Mouse (Mus musculus) limb, embryonic 10.5 days (tissue): ENCODE data around the gene Cebpb. TPM values are rescaled to one million over a fixed set of nuclear protein-coding genes. Genes with fewer than 3 reads are reported as not detected.

Experiments
- DNase-seq: peaks from one replicate; pipeline ENCODE4 v3.0.0-alpha.2; 2017; ENCODE audit warnings: low spot score
- H3K27ac ChIP-seq: fragments of 300-500 bp; sonication (generic); 2 replicates; pipeline ENCODE4 v1.5.1; 2016; ENCODE audit warnings: mild to moderate bottlenecking
- H3K27me3 ChIP-seq: fragments of 300-500 bp; sonication (generic); 2 replicates; pipeline ENCODE4 v1.6.1; 2016; ENCODE audit warnings: low read depth, mild to moderate bottlenecking; ENCODE audit not compliant: poor library complexity, severe bottlenecking
- H3K36me3 ChIP-seq: fragments of 300-500 bp; sonication (generic); 2 replicates; pipeline ENCODE4 v1.6.1; 2016; ENCODE audit warnings: mild to moderate bottlenecking, moderate library complexity
- H3K4me1 ChIP-seq: fragments of 300-500 bp; sonication (generic); 2 replicates; pipeline ENCODE4 v1.6.1; 2016
- H3K4me3 ChIP-seq: fragments of 300-500 bp; sonication (generic); 2 replicates; pipeline ENCODE4 v1.5.1; 2016; ENCODE audit warnings: mild to moderate bottlenecking, moderate library complexity
- H3K9me3 ChIP-seq: fragments of 300-500 bp; sonication (generic); replicated peaks from 2 replicates; pipeline ENCODE4 v1.6.1; 2016; ENCODE audit warnings: mild to moderate bottlenecking
- WGBS: fragments of 180-500 bp; shearing (Covaris S2); methylation state at CpG from one replicate; pipeline ENCODE4 v1.1.7; 2016; 5-methylcytosine and 5-hydroxymethylcytosine counted together
- polyA plus RNA-seq: library from polyadenylated mRNA; unstranded; fragments of >200 nt; fragmentation: Nextera tagmentation; extraction: Ambion mirVana; gene quantifications from 2 replicates; pipeline ENCODE4 v1.2.1, GENCODE M21; 2016

The Cebpb gene
- polyA plus RNA-seq, 1 experiment from 2014 or later: 1.2 TPM

- H3K27ac ChIP-seq: peak within 1 kb of the TSS; percentile 81
- peaks cover 28% of the 10 kb centered on the region for H3K4me1 ChIP-seq
- H3K4me3 ChIP-seq: peak within 1 kb of the TSS; percentile 77
- under 1% methylated on average over 99 of the region's 99 CpGs for WGBS
- peaks cover 79% of the 10 kb centered on the region for H3K27me3 ChIP-seq
- no peaks in the 10 kb centered on the region for H3K9me3 ChIP-seq
- peak; percentile 71 for DNase-seq
- no peaks in the 10 kb centered on the region for H3K36me3 ChIP-seq
Observed at GRCm38 (mm10) chr2:167689501-167690218, 945 bp downstream of the Cebpb start, which contains the start of gene Tmem189. Gene Tmem189 (minus strand): TSS chr2:167689822.

DNA sequence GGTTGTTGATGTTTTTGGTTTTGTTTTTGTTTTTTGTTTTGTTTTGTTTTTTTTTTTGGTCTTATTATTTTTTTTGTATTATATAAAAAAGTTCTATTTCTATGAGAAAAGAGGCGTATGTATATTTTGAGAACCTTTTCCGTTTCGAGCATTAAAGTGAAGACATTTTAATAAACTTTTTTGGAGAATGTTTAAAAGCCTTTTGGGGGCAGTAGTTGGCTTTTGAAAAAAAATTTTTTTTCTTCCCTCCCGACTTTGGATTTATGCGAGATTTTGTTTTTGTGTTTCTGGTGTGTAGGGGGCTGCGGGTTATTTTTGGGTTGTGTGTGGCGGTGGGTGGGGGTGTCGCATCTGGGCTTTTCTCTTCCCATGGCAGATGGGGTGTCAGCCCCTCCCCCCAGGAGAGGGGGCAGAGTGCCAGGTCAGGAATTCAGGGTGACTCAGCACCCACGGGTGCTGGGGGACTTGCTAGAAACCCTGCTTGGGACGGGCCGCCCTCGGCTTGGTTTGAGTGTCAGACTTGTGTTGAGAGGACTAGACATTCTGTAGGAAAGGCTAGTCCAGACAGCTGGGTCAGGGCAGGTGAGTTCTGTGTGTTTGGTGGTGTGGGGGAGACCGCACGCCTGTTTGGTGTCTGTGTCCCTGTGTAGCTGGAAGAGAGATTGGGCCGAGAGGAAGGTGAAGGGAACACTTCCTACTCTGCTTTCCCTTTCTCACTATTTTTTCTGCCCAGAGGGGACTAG, 1.7 kb downstream of the Cebpb start:
- H3K27ac ChIP-seq: no peak overlapping the region
- H3K9me3 ChIP-seq: no peaks in the 10 kb centered on the region
- H3K4me1 ChIP-seq: peaks cover 27% of the 10 kb centered on the region
- H3K36me3 ChIP-seq: no peaks in the 10 kb centered on the region
- DNase-seq: no peak
- peak overlapping the region; percentile 77 for H3K4me3 ChIP-seq
- WGBS: 64% methylated on average over 15 of the region's 15 CpGs
- H3K27me3 ChIP-seq: peaks cover 77% of the 10 kb centered on the region

- WGBS: 86% methylated on average over 12 of the region's 12 CpGs
- H3K36me3 ChIP-seq: no peaks in the 10 kb centered on the region
- peaks cover 71% of the 10 kb centered on the region for H3K27me3 ChIP-seq
- H3K27ac ChIP-seq: no peak overlapping the region
- H3K9me3 ChIP-seq: no peaks in the 10 kb centered on the region
- H3K4me3 ChIP-seq: peak overlapping the region; percentile 10; the same call in 1 of the 2 replicates
- no peak for DNase-seq
- peaks cover 29% of the 10 kb centered on the region for H3K4me1 ChIP-seq
Observed at GRCm38 (mm10) chr2:167690962-167691311, 2.2 kb downstream of the Cebpb start.

DNA sequence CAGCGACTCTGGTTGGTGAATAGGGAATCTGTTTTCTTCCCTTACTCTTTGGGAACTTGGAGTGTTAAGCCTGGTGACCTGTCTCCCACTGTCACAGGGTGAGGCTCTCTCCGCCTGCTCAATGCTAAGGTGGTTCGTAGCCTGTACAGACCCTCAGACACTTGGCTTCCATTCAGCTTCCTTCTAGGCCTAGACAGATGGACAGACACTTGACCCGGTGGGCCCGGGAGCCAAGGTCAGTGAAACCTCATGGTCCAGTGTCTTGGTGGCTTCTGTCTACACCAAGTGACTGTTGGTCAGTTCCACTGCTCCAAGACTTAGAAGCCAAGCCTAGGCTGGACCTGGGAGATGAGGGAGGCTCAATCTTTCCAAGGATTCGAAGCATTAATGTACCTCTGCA, 2.7 kb downstream of the Cebpb start:
- 90% methylated on average over 6 of the region's 6 CpGs for WGBS
- H3K4me3 ChIP-seq: no peak overlapping the region
- DNase-seq: no peak
- H3K4me1 ChIP-seq: peaks cover 34% of the 10 kb centered on the region
- H3K9me3 ChIP-seq: no peaks in the 10 kb centered on the region
- H3K27ac ChIP-seq: no peak overlapping the region
- H3K27me3 ChIP-seq: peaks cover 67% of the 10 kb centered on the region
- no peaks in the 10 kb centered on the region for H3K36me3 ChIP-seq

DNA sequence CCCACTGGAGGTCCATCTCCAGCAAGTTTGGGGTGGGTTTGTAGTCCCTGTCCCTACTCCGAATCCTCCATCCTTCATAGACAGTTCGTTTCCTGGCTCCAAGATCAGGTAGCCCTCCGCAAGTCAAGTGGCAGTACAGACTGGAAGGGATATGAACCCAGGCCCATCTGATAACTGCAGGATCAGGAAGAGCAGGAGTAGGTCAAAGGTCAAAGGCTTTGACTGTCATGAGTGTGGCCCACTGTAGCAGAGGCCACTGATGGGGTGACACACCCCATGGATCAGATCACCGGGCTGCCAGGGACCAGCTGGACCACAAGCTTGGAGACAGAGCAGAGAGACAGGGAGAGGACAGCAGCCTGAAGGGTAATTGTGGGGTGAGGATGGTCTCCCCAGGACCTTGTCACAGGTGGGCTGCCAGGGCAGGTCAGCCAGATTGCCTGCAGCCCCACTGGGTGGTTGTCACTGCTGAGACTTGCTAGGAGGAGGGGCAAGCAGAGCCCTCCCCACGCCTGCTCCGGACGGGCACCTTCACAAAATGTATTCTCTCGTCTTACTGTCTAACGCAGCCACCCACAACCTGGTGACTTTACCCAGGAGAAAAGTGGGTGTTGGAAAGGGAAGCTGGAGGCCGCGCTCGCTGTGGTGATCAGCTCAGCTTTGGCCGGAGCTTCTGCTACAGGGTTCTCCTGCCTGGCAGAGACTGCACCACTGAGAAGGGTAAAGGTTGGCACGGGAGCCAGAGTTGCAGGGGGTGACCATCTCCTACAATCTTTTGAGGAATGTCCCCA, 3.4 kb downstream of the Cebpb start:
- WGBS: 87% methylated on average over 14 of the region's 14 CpGs

DNA sequence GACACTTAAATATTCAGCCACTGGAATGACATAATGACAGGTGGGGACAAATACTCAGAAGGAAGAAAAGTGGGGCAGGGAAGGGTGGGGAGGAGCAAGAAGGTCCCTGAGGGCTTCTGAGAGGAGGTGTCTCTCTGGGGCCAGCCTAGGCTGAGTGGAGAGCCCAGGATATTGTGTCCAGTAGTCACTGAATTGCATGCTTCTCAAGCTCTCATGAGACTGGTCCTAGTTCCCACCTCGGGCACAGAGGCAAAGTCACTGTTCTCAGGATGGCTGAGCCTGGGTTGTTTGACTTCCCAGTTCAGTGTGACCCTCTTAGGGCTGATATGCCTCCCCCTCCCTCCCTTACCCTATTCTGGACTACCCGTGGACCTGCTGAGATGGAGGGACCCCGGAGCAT, 4.1 kb downstream of the Cebpb start:
- Histone ChIP-seq H3K4me1 (peaks cover 32% of the 10 kb centered on the region), H3K27me3 (peaks cover 53% of the 10 kb centered on the region), H3K36me3 (no peaks in the 10 kb centered on the region), H3K9me3 (no peaks in the 10 kb centered on the region), H3K27ac (no peak overlapping the region), H3K4me3 (no peak overlapping the region)
- 75% methylated on average over 3 of the region's 3 CpGs for WGBS
- DNase-seq: no peak

More for the DNA sequence above, 3.4 kb downstream of the Cebpb start:
- no peak overlapping the region for H3K27ac ChIP-seq
- peaks cover 35% of the 10 kb centered on the region for H3K4me1 ChIP-seq
- DNase-seq: no peak
- no peak overlapping the region for H3K4me3 ChIP-seq
- H3K9me3 ChIP-seq: no peaks in the 10 kb centered on the region
- peaks cover 61% of the 10 kb centered on the region for H3K27me3 ChIP-seq
- no peaks in the 10 kb centered on the region for H3K36me3 ChIP-seq

GRCm38 (mm10) chr2:167693540-167693939, 4.8 kb downstream of the Cebpb start:
- no peak overlapping the region for H3K27ac ChIP-seq
- 93% methylated on average over 2 of the region's 2 CpGs for WGBS
- no peaks in the 10 kb centered on the region for H3K9me3 ChIP-seq
- H3K36me3 ChIP-seq: no peaks in the 10 kb centered on the region
- peaks cover 46% of the 10 kb centered on the region for H3K27me3 ChIP-seq
- no peak for DNase-seq
- H3K4me3 ChIP-seq: no peak overlapping the region
- H3K4me1 ChIP-seq: peaks cover 25% of the 10 kb centered on the region

DNA sequence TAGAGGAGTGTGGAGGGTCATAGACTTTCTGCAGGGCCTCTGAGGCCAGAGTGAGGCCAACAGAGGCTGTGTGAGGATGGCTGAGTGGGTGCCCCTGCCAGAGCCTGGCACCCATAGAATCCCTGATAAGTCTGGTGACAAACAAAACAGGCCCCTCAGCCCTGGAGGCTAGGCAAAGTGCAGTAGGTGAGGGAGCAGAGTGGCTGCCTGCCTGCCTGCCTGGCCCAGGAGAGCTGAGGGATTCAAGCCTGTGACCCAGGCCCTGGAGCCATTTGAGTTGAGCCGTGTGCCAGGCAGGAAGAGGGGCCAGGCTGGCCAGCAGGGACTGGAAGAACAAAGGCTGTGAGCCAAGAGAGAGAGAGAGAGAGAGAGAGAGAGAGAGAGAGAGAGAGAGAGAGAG, 5.5 kb downstream of the Cebpb start:
- 87% methylated on average over 1 of the region's 1 CpGs for WGBS
- no peak overlapping the region for H3K27ac ChIP-seq
- H3K36me3 ChIP-seq: no peaks in the 10 kb centered on the region
- H3K9me3 ChIP-seq: no peaks in the 10 kb centered on the region
- peaks cover 39% of the 10 kb centered on the region for H3K27me3 ChIP-seq
- H3K4me1 ChIP-seq: peaks cover 17% of the 10 kb centered on the region
- DNase-seq: no peak
- H3K4me3 ChIP-seq: no peak overlapping the region

DNA sequence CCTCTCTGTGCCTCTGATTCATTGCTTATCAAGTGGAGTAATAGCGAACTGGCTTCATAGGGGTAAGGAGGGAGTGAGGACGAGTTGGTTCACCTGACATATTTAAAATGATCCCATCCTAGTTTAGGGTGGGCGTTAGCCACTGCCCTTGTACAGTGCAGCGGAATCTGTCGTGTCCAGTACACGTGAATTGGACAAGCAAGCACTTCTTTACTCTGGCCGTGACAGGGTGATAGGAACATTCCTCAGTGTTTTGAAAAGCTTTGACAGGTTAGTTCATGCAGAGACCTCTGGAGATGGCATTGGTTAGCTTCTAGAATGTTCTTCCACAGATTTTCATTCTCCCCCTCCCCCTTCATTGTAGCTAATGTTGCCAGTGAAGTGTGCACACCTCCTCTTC, 6.2 kb downstream of the Cebpb start:
- H3K27me3 ChIP-seq: peaks cover 32% of the 10 kb centered on the region
- H3K9me3 ChIP-seq: no peaks in the 10 kb centered on the region
- H3K27ac ChIP-seq: no peak overlapping the region
- 94% methylated on average over 7 of the region's 7 CpGs for WGBS
- no peak overlapping the region for H3K4me3 ChIP-seq
- peaks cover 10% of the 10 kb centered on the region for H3K4me1 ChIP-seq
- no peaks in the 10 kb centered on the region for H3K36me3 ChIP-seq
- no peak for DNase-seq

DNA sequence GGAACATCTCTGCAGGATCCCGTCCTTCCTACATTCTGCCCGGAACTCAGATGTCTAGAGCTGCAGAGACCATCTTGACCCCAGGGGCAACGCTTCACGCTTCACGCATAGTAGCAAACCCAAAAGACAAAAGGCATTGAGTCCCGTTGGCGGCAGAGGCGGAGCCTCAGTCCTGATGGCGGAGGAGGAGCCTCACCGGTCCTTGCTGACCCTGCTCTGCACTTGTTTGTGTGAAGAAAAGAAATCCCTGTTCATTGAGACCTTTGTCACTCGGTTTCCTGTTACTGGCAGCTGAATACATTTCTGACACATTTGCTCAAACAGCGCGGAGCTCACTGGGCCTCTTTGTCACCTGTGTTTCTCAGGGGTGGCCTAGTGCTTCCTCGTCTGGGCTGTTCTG, 6.8 kb downstream of the Cebpb start:
- peaks cover 27% of the 10 kb centered on the region for H3K27me3 ChIP-seq
- no peaks in the 10 kb centered on the region for H3K36me3 ChIP-seq
- peaks cover 10% of the 10 kb centered on the region for H3K4me1 ChIP-seq
- no peak for DNase-seq
- no peaks in the 10 kb centered on the region for H3K9me3 ChIP-seq
- no peak overlapping the region for H3K4me3 ChIP-seq
- H3K27ac ChIP-seq: no peak overlapping the region
- 90% methylated on average over 14 of the region's 14 CpGs for WGBS

DNA sequence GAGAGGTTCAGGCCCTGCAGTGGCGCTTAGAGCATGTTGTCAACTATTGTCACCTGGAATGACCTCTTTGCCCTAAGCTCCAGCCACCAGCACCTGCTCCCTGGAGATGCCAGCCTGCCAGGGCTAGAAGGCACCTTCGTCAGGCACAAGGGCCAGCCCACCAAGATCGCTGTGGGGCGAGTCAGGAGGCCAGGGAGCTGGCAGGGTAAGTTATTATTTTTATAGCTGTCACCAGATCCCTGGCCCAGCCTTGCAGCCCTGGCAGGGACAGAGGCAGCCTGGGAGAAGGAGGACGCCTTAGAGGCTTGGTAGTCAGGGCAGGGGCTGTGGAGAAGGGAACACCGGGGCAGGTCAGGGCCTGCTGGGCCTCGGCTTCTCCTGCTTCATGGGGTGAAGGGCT, 7.4 kb downstream of the Cebpb start:
- Histone ChIP-seq H3K27ac (no peak overlapping the region), H3K36me3 (no peaks in the 10 kb centered on the region)
- WGBS: 77% methylated on average over 7 of the region's 7 CpGs

DNA sequence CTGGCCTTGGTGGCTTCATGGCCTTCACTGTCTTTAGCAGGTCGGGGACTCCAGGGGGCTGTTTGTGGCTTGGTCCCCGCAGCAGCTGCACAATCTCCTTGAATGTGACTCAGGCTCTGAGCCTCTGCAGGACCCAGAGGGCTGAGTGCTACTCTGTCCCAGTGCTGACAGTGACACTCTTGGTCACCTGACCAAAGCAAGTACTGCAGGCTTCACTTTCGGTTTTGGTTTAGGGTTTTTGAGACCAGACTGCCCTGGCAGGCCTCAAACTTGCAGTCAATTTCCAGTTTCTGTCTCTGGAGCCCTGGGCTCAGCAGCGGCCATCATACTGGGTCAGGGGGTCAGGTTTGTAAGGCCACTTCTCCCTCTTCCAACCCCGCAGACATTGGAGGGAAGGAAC, 9.2 kb downstream of the Cebpb start:
- DNase-seq: no peak
- H3K36me3 ChIP-seq: no peaks in the 10 kb centered on the region
- H3K4me1 ChIP-seq: peaks cover 13% of the 10 kb centered on the region
- H3K27ac ChIP-seq: no peak overlapping the region
- WGBS: 63% methylated on average over 5 of the region's 5 CpGs
- H3K9me3 ChIP-seq: no peaks in the 10 kb centered on the region
- no peak overlapping the region for H3K4me3 ChIP-seq
- H3K27me3 ChIP-seq: peaks cover 11% of the 10 kb centered on the region; the same call in 1 of the 2 replicates

More for the DNA sequence above, 7.4 kb downstream of the Cebpb start:
- DNase-seq: no peak
- peaks cover 20% of the 10 kb centered on the region for H3K27me3 ChIP-seq
- peaks cover 10% of the 10 kb centered on the region for H3K4me1 ChIP-seq
- no peak overlapping the region for H3K4me3 ChIP-seq
- H3K9me3 ChIP-seq: no peaks in the 10 kb centered on the region

GRCm38 (mm10) chr2:167700018-167700417, 11.3 kb downstream of the Cebpb start:
- no peak overlapping the region for H3K4me3 ChIP-seq
- no peak overlapping the region for H3K27ac ChIP-seq
- peaks cover 13% of the 10 kb centered on the region for H3K4me1 ChIP-seq
- no peak for DNase-seq
- H3K9me3 ChIP-seq: no peaks in the 10 kb centered on the region
- H3K36me3 ChIP-seq: no peaks in the 10 kb centered on the region
- 72% methylated on average over 5 of the region's 5 CpGs for WGBS
- peaks cover 9% of the 10 kb centered on the region; the same call in 1 of the 2 replicates for H3K27me3 ChIP-seq
